Mouse (Mus musculus): ENCODE results near the gene Slc8a1. TPM values are rescaled to one million over a fixed set of nuclear protein-coding genes. Genes with fewer than 3 reads are reported as not detected.

Slc8a1 gene
- polyA plus RNA-seq, 1 experiment from 2014 or later = 9.7 TPM

DNA sequence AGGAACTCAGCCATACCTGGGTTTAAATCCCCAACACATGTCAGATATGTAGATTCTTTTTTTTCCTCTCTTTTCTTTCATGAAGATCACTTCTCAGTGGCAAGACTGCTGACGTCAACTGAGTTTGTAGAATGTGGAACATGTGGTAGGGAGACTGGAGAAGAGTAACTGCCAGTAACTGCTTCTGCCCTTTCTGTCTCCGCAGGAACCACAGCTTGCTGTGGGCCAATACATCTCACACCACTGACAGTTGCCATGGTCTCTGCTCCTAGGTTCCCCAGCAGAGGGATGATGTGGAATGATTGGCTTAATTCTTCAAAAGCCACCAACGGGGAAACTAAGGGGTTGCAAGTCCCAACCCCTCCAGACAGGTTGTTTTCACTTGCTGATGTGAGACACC is 33.4 kb downstream of the Slc8a1 start:
- ATAC-seq = no peak
- H3K27ac ChIP-seq = no peak overlapping the region
- H3K4me3 ChIP-seq (replicated peaks) = no peak overlapping the region
- no peaks in the 10 kb centered on the region for H3K36me3 ChIP-seq
- no peak overlapping the region for H3K4me2 ChIP-seq (replicated peaks)
- 61% methylated on average over 3 of the region's 3 CpGs for WGBS
- no peaks in the 10 kb centered on the region; the same call in 1 of the 2 replicates for H3K9me3 ChIP-seq
- no peak overlapping the region for H3K9ac ChIP-seq (replicated peaks)
- no peaks in the 10 kb centered on the region for H3K27me3 ChIP-seq
- H3K4me1 ChIP-seq (replicated peaks) = no peaks in the 10 kb centered on the region

DNA sequence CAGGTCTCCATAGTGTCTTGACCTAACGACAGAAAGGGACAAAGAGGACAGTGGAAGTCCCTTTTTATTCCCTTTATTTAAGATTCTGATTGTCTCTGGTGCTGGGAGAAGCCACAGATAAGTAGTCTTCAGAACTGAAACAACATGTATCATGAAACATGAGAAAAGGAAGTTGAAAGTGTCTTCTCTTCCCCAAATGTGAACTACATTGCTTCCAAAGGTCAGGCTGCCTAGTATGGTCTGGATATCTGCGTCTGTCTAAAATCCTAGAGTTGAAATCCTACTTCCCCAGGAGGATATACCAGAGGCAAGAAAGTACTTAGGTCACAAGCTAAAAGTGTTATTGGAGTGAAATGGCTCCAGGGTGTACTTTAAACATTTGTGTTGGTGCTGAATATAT is 34.9 kb downstream of the Slc8a1 start:
- 78% methylated on average over 2 of the region's 2 CpGs for WGBS
- Histone ChIP-seq H3K9ac (replicated peaks) (no peak overlapping the region), H3K9me3 (no peaks in the 10 kb centered on the region), H3K4me1 (replicated peaks) (no peaks in the 10 kb centered on the region), H3K4me3 (replicated peaks) (no peak overlapping the region), H3K27ac (no peak overlapping the region), H3K36me3 (no peaks in the 10 kb centered on the region), H3K4me2 (replicated peaks) (no peak overlapping the region), H3K27me3 (no peaks in the 10 kb centered on the region)
- no peak for ATAC-seq

GRCm38 (mm10) chr17:81701701-81702100 is 36.5 kb downstream of the Slc8a1 start:
- Histone ChIP-seq H3K4me3 (replicated peaks) (no peak overlapping the region), H3K9ac (replicated peaks) (no peak overlapping the region), H3K36me3 (no peaks in the 10 kb centered on the region), H3K9me3 (no peaks in the 10 kb centered on the region), H3K27me3 (no peaks in the 10 kb centered on the region), H3K4me2 (replicated peaks) (no peak overlapping the region), H3K4me1 (replicated peaks) (no peaks in the 10 kb centered on the region), H3K27ac (no peak overlapping the region)
- WGBS = 89% methylated on average over 4 of the region's 4 CpGs
- no peak for ATAC-seq

GRCm38 (mm10) chr17:81698789-81699188 is 39.4 kb downstream of the Slc8a1 start:
- no peak overlapping the region for H3K4me2 ChIP-seq (replicated peaks)
- H3K4me1 ChIP-seq (replicated peaks) = no peaks in the 10 kb centered on the region
- H3K4me3 ChIP-seq (replicated peaks) = no peak overlapping the region
- no peaks in the 10 kb centered on the region for H3K36me3 ChIP-seq
- WGBS = 60% methylated on average over 10 of the region's 10 CpGs
- H3K27me3 ChIP-seq = no peaks in the 10 kb centered on the region
- ATAC-seq = no peak
- no peaks in the 10 kb centered on the region for H3K9me3 ChIP-seq
- no peak overlapping the region for H3K9ac ChIP-seq (replicated peaks)
- H3K27ac ChIP-seq = no peak overlapping the region

DNA sequence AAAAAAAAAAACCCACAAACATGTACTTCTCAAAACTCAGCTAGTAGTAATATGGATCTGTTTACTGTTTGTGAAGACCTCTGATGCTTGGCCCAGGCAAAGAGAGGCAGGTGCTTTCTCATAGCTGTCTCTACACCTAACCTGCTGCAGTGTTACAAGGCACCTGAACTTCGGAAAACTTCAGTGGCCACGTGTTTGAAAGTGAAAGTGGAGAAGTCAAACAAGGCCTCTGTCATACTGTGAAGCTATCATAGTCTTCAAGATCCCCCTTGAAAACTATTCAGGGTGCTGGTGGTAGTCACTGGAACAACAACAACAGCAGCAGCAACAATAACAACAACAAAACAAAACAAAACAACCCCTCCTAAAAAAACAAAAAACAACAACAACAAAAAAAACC is 40.5 kb downstream of the Slc8a1 start:
- no peaks in the 10 kb centered on the region for H3K4me1 ChIP-seq (replicated peaks)
- no peak overlapping the region for H3K27ac ChIP-seq
- H3K4me3 ChIP-seq (replicated peaks) = no peak overlapping the region
- H3K27me3 ChIP-seq = no peaks in the 10 kb centered on the region
- H3K9me3 ChIP-seq = no peaks in the 10 kb centered on the region
- no peaks in the 10 kb centered on the region for H3K36me3 ChIP-seq
- H3K9ac ChIP-seq (replicated peaks) = no peak overlapping the region
- H3K4me2 ChIP-seq (replicated peaks) = no peak overlapping the region
- ATAC-seq = no peak
- 73% methylated on average over 2 of the region's 2 CpGs for WGBS

DNA sequence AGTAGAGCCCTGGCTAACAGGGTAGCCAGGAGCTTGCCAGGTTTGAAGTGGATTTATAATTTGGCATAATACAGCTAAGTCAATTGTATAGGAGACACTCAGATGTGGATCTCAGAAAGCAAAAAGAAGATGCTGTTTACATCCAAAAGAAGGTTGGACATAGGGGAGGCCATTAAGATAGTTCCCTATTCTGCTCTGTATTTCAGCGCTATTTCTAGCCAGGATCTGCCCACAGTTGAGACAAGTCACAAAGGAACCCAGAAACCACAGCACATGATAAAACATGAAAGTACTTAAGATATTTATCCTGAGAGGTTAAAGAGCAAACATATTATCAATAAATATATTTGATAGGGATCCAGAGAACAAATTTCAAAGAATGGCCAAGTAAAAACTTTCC is 43.2 kb downstream of the Slc8a1 start:
- Histone ChIP-seq H3K9ac (replicated peaks) (no peak overlapping the region), H3K4me2 (replicated peaks) (no peak overlapping the region), H3K27ac (no peak overlapping the region), H3K4me3 (replicated peaks) (no peak overlapping the region), H3K27me3 (no peaks in the 10 kb centered on the region), H3K36me3 (no peaks in the 10 kb centered on the region), H3K4me1 (replicated peaks) (no peaks in the 10 kb centered on the region), H3K9me3 (no peaks in the 10 kb centered on the region)
- ATAC-seq = no peak
- 98% methylated on average over 1 of the region's 1 CpGs for WGBS

GRCm38 (mm10) chr17:81679616-81680015 is 58.6 kb downstream of the Slc8a1 start:
- Histone ChIP-seq H3K9me3 (no peaks in the 10 kb centered on the region), H3K4me3 (replicated peaks) (no peak overlapping the region), H3K27ac (no peak overlapping the region), H3K27me3 (no peaks in the 10 kb centered on the region), H3K4me2 (replicated peaks) (no peak overlapping the region), H3K36me3 (no peaks in the 10 kb centered on the region), H3K4me1 (replicated peaks) (no peaks in the 10 kb centered on the region), H3K9ac (replicated peaks) (no peak overlapping the region)
- ATAC-seq = no peak

DNA sequence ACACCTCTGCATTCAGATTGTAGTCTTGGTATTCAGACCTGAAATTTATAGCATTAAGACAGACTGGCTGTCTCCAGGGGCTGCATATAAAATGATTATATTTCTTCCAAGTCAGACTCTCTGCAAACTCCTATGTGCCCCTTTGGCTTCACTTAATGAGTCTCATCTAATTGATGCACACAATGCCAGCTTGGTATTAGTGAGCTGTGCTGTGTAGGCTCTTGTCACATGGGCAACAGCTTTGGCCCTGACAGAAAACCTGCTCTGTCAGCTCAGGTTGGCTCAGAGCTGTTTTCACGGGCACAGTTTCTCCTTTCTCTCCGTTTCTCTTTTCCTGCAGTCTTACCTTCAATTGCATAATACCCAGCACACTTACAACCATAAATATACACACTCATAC is 60.7 kb downstream of the Slc8a1 start:
- Histone ChIP-seq H3K9me3 (no peaks in the 10 kb centered on the region), H3K4me2 (replicated peaks) (no peak overlapping the region), H3K9ac (replicated peaks) (no peak overlapping the region), H3K4me3 (replicated peaks) (no peak overlapping the region), H3K27ac (no peak overlapping the region), H3K36me3 (no peaks in the 10 kb centered on the region), H3K27me3 (peaks cover 13% of the 10 kb centered on the region), H3K4me1 (replicated peaks) (no peaks in the 10 kb centered on the region)
- no peak for ATAC-seq
- WGBS = 81% methylated on average over 2 of the region's 2 CpGs

DNA sequence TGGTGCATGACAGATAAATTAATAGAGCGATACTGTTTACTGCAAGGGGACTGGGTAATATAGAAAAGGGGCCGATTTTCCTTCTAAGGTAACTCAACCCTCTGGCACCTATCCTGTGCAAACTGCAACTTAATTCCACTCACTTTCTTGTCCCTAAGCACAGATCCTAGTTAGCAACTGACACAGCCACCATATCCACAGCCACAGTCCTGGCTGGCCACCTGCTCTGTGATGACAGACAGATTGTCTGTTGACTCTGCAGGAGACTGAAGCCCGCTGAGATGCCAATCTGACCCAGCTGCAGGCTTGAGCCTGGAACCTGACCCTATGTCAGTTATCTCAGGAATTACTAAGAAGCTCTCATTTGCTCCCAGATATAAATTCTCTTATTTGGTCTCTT is 62.0 kb downstream of the Slc8a1 start:
- Histone ChIP-seq H3K9ac (replicated peaks) (no peak overlapping the region), H3K9me3 (no peaks in the 10 kb centered on the region), H3K4me3 (replicated peaks) (no peak overlapping the region), H3K27me3 (peaks cover 26% of the 10 kb centered on the region), H3K4me2 (replicated peaks) (no peak overlapping the region), H3K4me1 (replicated peaks) (peaks cover 3% of the 10 kb centered on the region), H3K36me3 (no peaks in the 10 kb centered on the region), H3K27ac (no peak overlapping the region)
- 67% methylated on average over 3 of the region's 3 CpGs for WGBS
- no peak for ATAC-seq

GRCm38 (mm10) chr17:81671245-81671644 is 66.9 kb downstream of the Slc8a1 start:
- H3K4me2 ChIP-seq (replicated peaks) = peak overlapping the region; percentile 83
- 4% methylated on average over 5 of the region's 5 CpGs for WGBS
- H3K4me1 ChIP-seq (replicated peaks) = peaks cover 30% of the 10 kb centered on the region
- no peaks in the 10 kb centered on the region for H3K9me3 ChIP-seq
- peaks cover 30% of the 10 kb centered on the region for H3K27me3 ChIP-seq
- ATAC-seq = no peak
- H3K27ac ChIP-seq = no peak overlapping the region
- H3K4me3 ChIP-seq (replicated peaks) = peak overlapping the region; percentile 73; the same call in 1 of the 2 replicates
- no peak overlapping the region for H3K9ac ChIP-seq (replicated peaks)
- no peaks in the 10 kb centered on the region for H3K36me3 ChIP-seq

DNA sequence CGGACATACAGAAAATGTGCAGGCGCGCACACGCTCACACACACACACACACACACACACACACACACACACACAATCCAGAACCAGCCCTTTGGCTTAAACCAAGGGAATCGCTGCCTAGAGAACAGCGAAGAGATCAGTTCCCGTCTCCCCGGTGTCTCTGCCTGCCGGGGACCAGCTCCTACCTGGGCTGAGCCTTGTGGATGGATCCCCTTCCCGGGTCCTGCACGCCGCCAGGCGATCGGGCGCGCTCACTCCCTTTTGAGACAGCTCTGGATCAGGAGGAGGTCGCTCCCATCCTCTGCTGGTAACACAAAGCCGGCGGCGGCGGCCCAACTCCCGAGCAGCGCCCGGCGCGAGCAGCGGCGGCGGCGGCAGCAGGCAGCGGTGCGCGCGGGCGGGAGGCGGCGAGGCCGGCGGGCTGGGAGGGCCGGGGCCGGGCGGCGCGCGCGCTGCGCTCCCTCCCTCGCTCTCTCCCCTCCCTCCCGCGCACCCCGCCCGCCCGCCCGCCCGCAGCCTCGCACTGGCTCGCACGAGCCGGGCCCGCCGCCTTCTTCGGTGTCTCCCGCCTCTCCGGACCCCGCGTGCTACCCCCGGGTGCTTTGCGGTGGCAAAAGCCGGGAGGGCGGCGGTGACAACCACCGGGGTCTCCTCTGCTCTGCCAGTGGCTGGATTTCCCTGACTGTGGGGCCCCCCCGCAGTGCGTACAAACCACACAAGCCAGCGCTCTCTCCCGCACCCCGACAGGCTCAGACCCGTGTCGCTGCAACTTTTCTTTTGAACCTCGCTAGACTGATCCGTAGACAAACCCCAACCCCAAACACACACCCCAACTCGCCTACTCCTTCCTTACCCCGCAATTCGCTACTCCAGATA is 68.1 kb downstream of the Slc8a1 start:
- Histone ChIP-seq H3K27me3 (peaks cover 30% of the 10 kb centered on the region), H3K4me2 (replicated peaks) (peak overlapping the region; percentile 83), H3K27ac (peak overlapping the region; percentile 98), H3K9ac (replicated peaks) (peak overlapping the region; percentile 92), H3K9me3 (no peaks in the 10 kb centered on the region), H3K36me3 (no peaks in the 10 kb centered on the region), H3K4me1 (replicated peaks) (peaks cover 30% of the 10 kb centered on the region), H3K4me3 (replicated peaks) (peak overlapping the region; percentile 73)
- under 1% methylated on average over 61 of the region's 84 CpGs for WGBS
- ATAC-seq = peak; percentile 84

- Histone ChIP-seq H3K36me3 (no peaks in the 10 kb centered on the region), H3K9me3 (no peaks in the 10 kb centered on the region), H3K4me2 (replicated peaks) (peak overlapping the region; percentile 83), H3K4me3 (replicated peaks) (peak overlapping the region; percentile 73), H3K27me3 (peaks cover 30% of the 10 kb centered on the region), H3K27ac (peak overlapping the region; percentile 98), H3K9ac (replicated peaks) (peak overlapping the region; percentile 92), H3K4me1 (replicated peaks) (peaks cover 30% of the 10 kb centered on the region)
- WGBS = under 1% methylated on average over 22 of the region's 22 CpGs
- peak; percentile 90 for ATAC-seq
These were observed 68.9 kb downstream of the Slc8a1 start for GRCm38 (mm10) chr17:81669062-81669815.

Data from midbrain, embryonic 13.5 days (tissue).